Mouse (Mus musculus) CH12.LX (cell line): ENCODE data around the gene Lin28a. TPM values are rescaled to one million over a fixed set of nuclear protein-coding genes. Genes with fewer than 3 reads are reported as not detected.

Experiments used
- DNase-seq: peaks from one replicate; pipeline ENCODE4 v3.0.0-alpha.2; 2013; ENCODE audit errors: extremely low read depth
- H3K27ac ChIP-seq: 2 replicates; pipeline ENCODE4 v1.5.1; 2012; ENCODE audit warnings: low read depth, mild to moderate bottlenecking, control low read depth, moderate library complexity; ENCODE audit not compliant: insufficient read depth
- H3K27me3 ChIP-seq: replicated peaks from 2 replicates; pipeline ENCODE3; 2012; ENCODE audit warnings: inconsistent platforms
- H3K36me3 ChIP-seq, 2 experiments: replicated peaks in 1 of 2; 2 replicates each; pipeline versions ENCODE3 to v1.6.1; 2012; ENCODE audit warnings: inconsistent platforms in 1 of 2, low read length in 1 of 2, mild to moderate bottlenecking in 1 of 2, mixed read lengths in 1 of 2, moderate library complexity in 1 of 2; ENCODE audit not compliant: control insufficient read depth in 1 of 2, insufficient read depth in 1 of 2
- H3K4me1 ChIP-seq, 2 experiments: 2 replicates each; pipeline ENCODE4 v1.6.1; 2012; ENCODE audit warnings: inconsistent platforms in 1 of 2, moderate library complexity in 1 of 2; ENCODE audit not compliant: insufficient read depth in 2 of 2, control insufficient read depth in 1 of 2
- H3K4me2 ChIP-seq: 2 replicates; pipeline ENCODE4 v1.6.1; 2012; ENCODE audit warnings: low read depth, mild to moderate bottlenecking, control low read depth; ENCODE audit not compliant: poor library complexity, insufficient read depth, severe bottlenecking
- H3K4me3 ChIP-seq, 3 experiments: fragments of 150-350 bp in 1 of 3; sonication (generic) in 1 of 3; replicated peaks in 1 of 3; 2 replicates each; pipeline versions ENCODE3 to v1.5.1; 2011 to 2012; ENCODE audit warnings: low read depth in 2 of 3, low read length in 2 of 3, mild to moderate bottlenecking in 2 of 3, moderate library complexity in 2 of 3, control low read depth in 1 of 3, improper control_type of control experiment in 1 of 3, inconsistent platforms in 1 of 3, mixed read lengths in 1 of 3; ENCODE audit not compliant: poor library complexity in 1 of 3
- H3K79me2 ChIP-seq: replicated peaks from 2 replicates; pipeline ENCODE4 v1.6.1; 2012; ENCODE audit warnings: mild to moderate bottlenecking, moderate library complexity; ENCODE audit not compliant: control insufficient read depth, poor library complexity, insufficient read depth, severe bottlenecking; ENCODE audit errors: extremely low read depth
- H3K9ac ChIP-seq: 2 replicates; pipeline ENCODE4 v1.6.1; 2012; ENCODE audit warnings: low read depth, mild to moderate bottlenecking, control low read depth, moderate library complexity; ENCODE audit not compliant: insufficient read depth
- H3K9me3 ChIP-seq: replicated peaks from 2 replicates; pipeline ENCODE3; 2012; ENCODE audit warnings: low read length, inconsistent platforms, mixed read lengths
- BHLHE40 ChIP-seq: IDR thresholded peaks from 2 replicates; pipeline ENCODE4 v1.6.1; 2011; ENCODE audit warnings: mild to moderate bottlenecking, low read depth, low read length, improper control_type of control experiment
- CHD1 ChIP-seq: IDR thresholded peaks from 2 replicates; pipeline ENCODE4 v1.6.1; 2012; ENCODE audit warnings: low read depth, low read length, improper control_type of control experiment, inconsistent platforms
- CTCF ChIP-seq, 2 experiments: IDR thresholded peaks in 1 of 2; conservative IDR thresholded peaks in 1 of 2; 2 replicates each; pipeline ENCODE4 v1.5.1; 2011 to 2012; ENCODE audit warnings: low read depth in 2 of 2, low read length in 2 of 2, improper control_type of control experiment in 1 of 2, inconsistent platforms in 1 of 2, mild to moderate bottlenecking in 1 of 2, moderate library complexity in 1 of 2
- ELF1 ChIP-seq: IDR thresholded peaks from 2 replicates; pipeline ENCODE4 v1.6.1; 2014; ENCODE audit warnings: low read depth, mild to moderate bottlenecking, inconsistent platforms, low read length, improper control_type of control experiment
- EP300 ChIP-seq: IDR thresholded peaks from 2 replicates; pipeline ENCODE4 v1.6.1; 2011; ENCODE audit warnings: low read length, improper control_type of control experiment
- ETS1 ChIP-seq: conservative IDR thresholded peaks from 2 replicates; pipeline ENCODE4 v1.6.1; 2012; ENCODE audit warnings: low read depth, mild to moderate bottlenecking, inconsistent platforms, low read length, improper control_type of control experiment, moderate library complexity
- HCFC1 ChIP-seq: IDR thresholded peaks from 2 replicates; pipeline ENCODE4 v1.6.1; 2012; ENCODE audit warnings: low read depth, mild to moderate bottlenecking, inconsistent platforms, low read length, improper control_type of control experiment
- IRF4 ChIP-seq: IDR thresholded peaks from 2 replicates; pipeline ENCODE4 v1.6.1; 2014; ENCODE audit warnings: low read depth, mild to moderate bottlenecking, inconsistent platforms, low read length, improper control_type of control experiment
- JUND ChIP-seq: conservative IDR thresholded peaks from 2 replicates; pipeline ENCODE4 v1.6.1; 2011; ENCODE audit warnings: low read depth, low read length, improper control_type of control experiment
- KAT2A ChIP-seq: IDR thresholded peaks from 2 replicates; pipeline ENCODE4 v1.6.1; 2012; ENCODE audit warnings: low read length, improper control_type of control experiment, inconsistent platforms; ENCODE audit not compliant: insufficient replicate concordance
- MAFK ChIP-seq: IDR thresholded peaks from 2 replicates; pipeline ENCODE4 v1.6.1; 2011; ENCODE audit warnings: low read length, improper control_type of control experiment; ENCODE audit not compliant: insufficient replicate concordance
- MAX ChIP-seq: IDR thresholded peaks from 2 replicates; pipeline ENCODE4 v1.6.1; 2011; ENCODE audit warnings: low read length, improper control_type of control experiment
- MAZ ChIP-seq: IDR thresholded peaks from 2 replicates; pipeline ENCODE4 v1.6.1; 2012; ENCODE audit warnings: low read depth, mild to moderate bottlenecking, inconsistent platforms, low read length, improper control_type of control experiment, moderate library complexity
- MEF2A ChIP-seq: IDR thresholded peaks from 2 replicates; pipeline ENCODE4 v1.6.1; 2014; ENCODE audit warnings: low read depth, mild to moderate bottlenecking, inconsistent platforms, low read length, improper control_type of control experiment, borderline replicate concordance
- MXI1 ChIP-seq: IDR thresholded peaks from 2 replicates; pipeline ENCODE4 v1.6.1; 2011; ENCODE audit warnings: mild to moderate bottlenecking, low read depth, low read length, improper control_type of control experiment
- NRF1 ChIP-seq: IDR thresholded peaks from 2 replicates; pipeline ENCODE4 v1.6.1; 2014; ENCODE audit warnings: low read depth, mild to moderate bottlenecking, inconsistent platforms, low read length, improper control_type of control experiment, moderate library complexity
- PAX5 ChIP-seq: IDR thresholded peaks from 2 replicates; pipeline ENCODE4 v1.6.1; 2012; ENCODE audit warnings: low read length, inconsistent platforms, mixed read lengths
- POLR2AphosphoS2 ChIP-seq: IDR thresholded peaks from 2 replicates; pipeline ENCODE4 v1.6.1; 2011; ENCODE audit warnings: low read depth, low read length, improper control_type of control experiment
- RAD21 ChIP-seq: IDR thresholded peaks from 2 replicates; pipeline ENCODE4 v1.6.1; 2011; ENCODE audit warnings: low read depth, mild to moderate bottlenecking, low read length, improper control_type of control experiment, moderate library complexity
- RCOR1 ChIP-seq: conservative IDR thresholded peaks from 2 replicates; pipeline ENCODE4 v1.6.1; 2012; ENCODE audit warnings: low read depth, mild to moderate bottlenecking, inconsistent platforms, low read length, improper control_type of control experiment
- SIN3A ChIP-seq: IDR thresholded peaks from 2 replicates; pipeline ENCODE4 v1.6.1; 2012; ENCODE audit warnings: low read length, improper control_type of control experiment, inconsistent platforms
- SMC3 ChIP-seq: IDR thresholded peaks from 2 replicates; pipeline ENCODE4 v1.6.1; 2011; ENCODE audit warnings: low read depth, low read length, improper control_type of control experiment
- USF2 ChIP-seq: conservative IDR thresholded peaks from 2 replicates; pipeline ENCODE4 v1.6.1; 2011; ENCODE audit warnings: low read depth, low read length, improper control_type of control experiment
- ZC3H11A ChIP-seq: IDR thresholded peaks from 2 replicates; pipeline ENCODE4 v1.6.1; 2012; ENCODE audit warnings: low read depth, mild to moderate bottlenecking, inconsistent platforms, low read length, improper control_type of control experiment
- ZKSCAN1 ChIP-seq: IDR thresholded peaks from 2 replicates; pipeline ENCODE4 v1.6.1; 2012; ENCODE audit warnings: low read depth, inconsistent platforms, low read length, improper control_type of control experiment, borderline replicate concordance
- ZMIZ1 ChIP-seq: IDR thresholded peaks from 2 replicates; pipeline ENCODE4 v1.6.1; 2012; ENCODE audit warnings: low read depth, mild to moderate bottlenecking, inconsistent platforms, low read length, improper control_type of control experiment
- ZNF384 ChIP-seq: IDR thresholded peaks from 2 replicates; pipeline ENCODE4 v1.6.1; 2012; ENCODE audit warnings: low read depth, low read length, improper control_type of control experiment, inconsistent platforms
- dilution Hi-C: fragments of 300-500 bp; cut with MboI; formaldehyde crosslinking; loops from 2 replicates; pipeline ENCODE4 v1.14.3; 2020; ENCODE audit warnings: low sequenced_read_pairs; ENCODE audit not compliant: extremely low pct_unique_long_range_greater_than_20kb, extremely low pct_ligation_motif_present
- in situ Hi-C: fragments of 300-500 bp; cut with MboI; formaldehyde crosslinking; loops from 3 replicates; pipeline ENCODE4 v1.14.3; 2019; ENCODE audit warnings: low sequenced_read_pairs, low pct_ligation_motif_present, low pct_unique_long_range_greater_than_20kb, mixed read lengths
- polyA plus RNA-seq: library from polyadenylated mRNA; unstranded; fragments of >175 nt; gene quantifications from 2 replicates; pipeline ENCODE4 v1.2.1, GENCODE M21; 2012; ENCODE audit warnings: low read depth; ENCODE audit not compliant: insufficient read length
- total RNA-seq, 2 experiments: library from RNA; depleted of rRNA; stranded (reverse); fragments of 300-350 nt in 1 of 2; fragments of >200 nt in 1 of 2; gene quantifications; 2 replicates each; pipeline ENCODE4 v1.2.3; 2012 to 2014

Gene Lin28a
- total and polyA plus RNA-seq, 3 experiments = 0.08 TPM; not detected in 2

GRCm38 (mm10) chr4:134041317-134042123, 22.9 kb upstream of the Lin28a start:
- in situ Hi-C loops = no loop called here
- Histone ChIP-seq H3K4me1 (peaks cover 0 to 18% of the 10 kb centered on the region in 2 experiments; a peak in 2 of 4 replicates), H3K9me3 (peaks cover 10% of the 10 kb centered on the region), H3K9ac (no peak overlapping the region), H3K4me2 (no peak overlapping the region), H3K27ac (no peak overlapping the region), H3K36me3 (no peaks in the 10 kb centered on the region), H3K79me2 (no peaks in the 10 kb centered on the region), H3K4me3 (no peak overlapping the region), H3K27me3 (no peaks in the 10 kb centered on the region)
- DNase-seq = no peak
- TF ChIP-seq KAT2A (no peak), BHLHE40 (peak; percentile 38; the same call in 1 of the 2 replicates), MEF2A (no peak), HCFC1 (no peak), CTCF (conservative IDR thresholded peaks at IDR 0.05 in 1 of 2, IDR thresholded peaks at IDR 0.05 in 1 of 2; ENCODE audit: low read depth in 2 of 2, low read length in 2 of 2) (no peak), USF2 (no peak), RCOR1 (no peak), PAX5 (no peak), NRF1 (no peak), ETS1 (peak; percentile 56)
- dilution Hi-C loops = no loop called here

GRCm38 (mm10) chr4:134035953-134036352, 17.3 kb upstream of the Lin28a start:
- Histone ChIP-seq H3K36me3 (no peaks in the 10 kb centered on the region), H3K4me2 (no peak overlapping the region), H3K9ac (no peak overlapping the region), H3K27ac (no peak overlapping the region), H3K79me2 (no peaks in the 10 kb centered on the region), H3K27me3 (peaks cover 13% of the 10 kb centered on the region), H3K4me3 (no peak overlapping the region), H3K4me1 (no peaks in the 10 kb centered on the region), H3K9me3 (peaks cover 2% of the 10 kb centered on the region)
- dilution Hi-C loops = no loop called here
- no peak for TF ChIP-seq CHD1
- no peak for TF ChIP-seq JUND
- TF ChIP-seq ZKSCAN1 = no peak
- TF ChIP-seq MAFK = no peak
- TF ChIP-seq ZMIZ1 = no peak
- peak; percentile 86 for TF ChIP-seq ZC3H11A
- TF ChIP-seq ZNF384 = no peak
- no peak for TF ChIP-seq EP300
- TF ChIP-seq HCFC1 = no peak
- no peak for TF ChIP-seq MAZ
- TF ChIP-seq MAX = no peak
- no peak for TF ChIP-seq POLR2AphosphoS2
- no peak for TF ChIP-seq SIN3A
- peak; percentile 96 for TF ChIP-seq RAD21
- no peak for TF ChIP-seq USF2
- TF ChIP-seq MEF2A = no peak
- TF ChIP-seq SMC3 = peak; percentile 97
- 0 out of 2 replicates have a peak, but pooled peaks have one; percentile 15 for TF ChIP-seq IRF4
- no peak for TF ChIP-seq BHLHE40
- TF ChIP-seq MXI1 = no peak
- peak; percentile 83 to 97 for TF ChIP-seq CTCF (conservative IDR thresholded peaks at IDR 0.05 in 1 of 2, IDR thresholded peaks at IDR 0.05 in 1 of 2; ENCODE audit: low read depth in 2 of 2, low read length in 2 of 2)
- no peak for TF ChIP-seq ELF1
- in situ Hi-C loops = loop anchor here (5.0 kb wide), 2 partner anchors 41 to 86 kb away; no protein-coding TSS in a partner anchor
- peak; percentile 69 for DNase-seq
